Mouse (Mus musculus): ENCODE measurements around the gene Dnajb14. TPM values are rescaled to one million over a fixed set of nuclear protein-coding genes. Genes with fewer than 3 reads are reported as not detected.

Dnajb14 gene
- 5.9 and 6.2 TPM in 2 replicates for total RNA-seq (2014; rRNA removed)
- 2.2 and 2.9 TPM in 2 replicates for polyA plus RNA-seq (2012; rRNA removed)

- Histone ChIP-seq H3K4me3 (ENCODE audit: insufficient read depth, low read depth, low read length) (peak within 1 kb of the TSS; percentile 99), H3K9ac (ENCODE audit: low read depth, low read length) (peak within 1 kb of the TSS; percentile 98), H3K4me1 (ENCODE audit: control insufficient read depth, insufficient read depth, low read length) (peaks cover 2% of the 10 kb centered on the region), H3K27me3 (ENCODE audit: control insufficient read depth, insufficient read depth, low read length) (no peaks in the 10 kb centered on the region), H3K27ac (replicated peaks; ENCODE audit: insufficient read depth, low read depth, low read length) (peak within 1 kb of the TSS; percentile 97), H3K36me3 (ENCODE audit: control insufficient read depth, insufficient read depth, low read length) (0 out of 2 replicates have a peak, but pooled peaks cover 3% of the 10 kb centered on the region), H3K79me2 (ENCODE audit: control insufficient read depth, insufficient read depth, low read length) (no peaks in the 10 kb centered on the region; the same call in 1 of the 2 replicates)
- TF ChIP-seq CTCF (IDR thresholded peaks at IDR 0.05; ENCODE audit: low read depth, low read length): no peak
- 0 out of 2 replicates have a peak, but pooled peaks have one; percentile 41 for TF ChIP-seq POLR2A (IDR thresholded peaks at IDR 0.05; ENCODE audit: extremely low read depth, insufficient read depth, low read length)
- under 1% methylated on average over 90 of the region's 94 CpGs for WGBS
- DNase-seq (ENCODE audit: extremely low read depth, low read depth, low spot score): no peak
These were observed at the start of gene Dnajb14 for GRCm38 (mm10) chr3:137867437-137868093. Gene Dnajb14, plus strand, starts transcription at chr3:137867675.

DNA sequence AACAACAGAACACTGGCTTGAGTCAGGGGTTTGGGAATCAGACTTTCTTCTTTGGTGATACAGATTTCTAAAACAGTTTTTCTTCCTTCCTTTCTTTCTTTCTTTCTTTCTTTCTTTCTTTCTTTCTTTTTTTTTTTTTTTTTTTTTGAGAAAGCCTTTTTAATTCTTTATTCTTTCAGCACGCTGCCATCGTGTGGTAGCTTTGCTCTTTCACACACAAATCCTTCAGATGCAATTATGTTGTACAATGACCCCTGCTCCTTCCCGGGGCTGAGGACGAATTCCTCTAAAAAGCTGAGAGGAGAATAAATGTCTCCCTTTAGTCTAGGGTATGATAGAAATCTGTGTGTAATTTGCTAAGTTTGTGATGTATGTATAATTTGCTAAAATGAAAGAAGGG lies 48.8 kb upstream of the Dnajb14 start:
- H3K27me3 ChIP-seq (ENCODE audit: control insufficient read depth, insufficient read depth, low read length): no peaks in the 10 kb centered on the region
- H3K9ac ChIP-seq (ENCODE audit: low read depth, low read length): no peak overlapping the region
- 46% methylated on average over 4 of the region's 4 CpGs for WGBS
- TF ChIP-seq POLR2A (IDR thresholded peaks at IDR 0.05; ENCODE audit: extremely low read depth, insufficient read depth, low read length) (no peak), CTCF (IDR thresholded peaks at IDR 0.05; ENCODE audit: low read depth, low read length) (no peak)
- H3K27ac ChIP-seq (replicated peaks; ENCODE audit: insufficient read depth, low read depth, low read length): no peak overlapping the region
- DNase-seq (ENCODE audit: extremely low read depth, low read depth, low spot score): no peak
- H3K4me3 ChIP-seq (ENCODE audit: insufficient read depth, low read depth, low read length): no peak overlapping the region
- H3K36me3 ChIP-seq (ENCODE audit: control insufficient read depth, insufficient read depth, low read length): no peaks in the 10 kb centered on the region
- H3K79me2 ChIP-seq (ENCODE audit: control insufficient read depth, insufficient read depth, low read length): no peaks in the 10 kb centered on the region
- no peaks in the 10 kb centered on the region for H3K4me1 ChIP-seq (ENCODE audit: control insufficient read depth, insufficient read depth, low read length)

- Histone ChIP-seq H3K27me3 (ENCODE audit: control insufficient read depth, insufficient read depth, low read length) (no peaks in the 10 kb centered on the region), H3K27ac (replicated peaks; ENCODE audit: insufficient read depth, low read depth, low read length) (no peak overlapping the region), H3K4me1 (ENCODE audit: control insufficient read depth, insufficient read depth, low read length) (no peaks in the 10 kb centered on the region), H3K36me3 (ENCODE audit: control insufficient read depth, insufficient read depth, low read length) (no peaks in the 10 kb centered on the region), H3K9ac (ENCODE audit: low read depth, low read length) (no peak overlapping the region), H3K79me2 (ENCODE audit: control insufficient read depth, insufficient read depth, low read length) (no peaks in the 10 kb centered on the region), H3K4me3 (ENCODE audit: insufficient read depth, low read depth, low read length) (no peak overlapping the region)
- DNase-seq (ENCODE audit: extremely low read depth, low read depth, low spot score): no peak
- TF ChIP-seq POLR2A (IDR thresholded peaks at IDR 0.05; ENCODE audit: extremely low read depth, insufficient read depth, low read length): no peak
- 84% methylated on average over 6 of the region's 6 CpGs for WGBS
These were observed 46.6 kb upstream of the Dnajb14 start for GRCm38 (mm10) chr3:137820688-137821467.

- Histone ChIP-seq H3K4me3 (ENCODE audit: insufficient read depth, low read depth, low read length) (no peak overlapping the region), H3K36me3 (ENCODE audit: control insufficient read depth, insufficient read depth, low read length) (no peaks in the 10 kb centered on the region), H3K27me3 (ENCODE audit: control insufficient read depth, insufficient read depth, low read length) (no peaks in the 10 kb centered on the region), H3K79me2 (ENCODE audit: control insufficient read depth, insufficient read depth, low read length) (no peaks in the 10 kb centered on the region), H3K4me1 (ENCODE audit: control insufficient read depth, insufficient read depth, low read length) (no peaks in the 10 kb centered on the region), H3K9ac (ENCODE audit: low read depth, low read length) (no peak overlapping the region), H3K27ac (replicated peaks; ENCODE audit: insufficient read depth, low read depth, low read length) (no peak overlapping the region)
- DNase-seq (ENCODE audit: extremely low read depth, low read depth, low spot score): no peak
- TF ChIP-seq CTCF (IDR thresholded peaks at IDR 0.05; ENCODE audit: low read depth, low read length): no peak
- TF ChIP-seq POLR2A (IDR thresholded peaks at IDR 0.05; ENCODE audit: extremely low read depth, insufficient read depth, low read length): no peak
- WGBS: 90% methylated on average over 3 of the region's 3 CpGs
These were observed 44.2 kb upstream of the Dnajb14 start for GRCm38 (mm10) chr3:137823317-137823716.

DNA sequence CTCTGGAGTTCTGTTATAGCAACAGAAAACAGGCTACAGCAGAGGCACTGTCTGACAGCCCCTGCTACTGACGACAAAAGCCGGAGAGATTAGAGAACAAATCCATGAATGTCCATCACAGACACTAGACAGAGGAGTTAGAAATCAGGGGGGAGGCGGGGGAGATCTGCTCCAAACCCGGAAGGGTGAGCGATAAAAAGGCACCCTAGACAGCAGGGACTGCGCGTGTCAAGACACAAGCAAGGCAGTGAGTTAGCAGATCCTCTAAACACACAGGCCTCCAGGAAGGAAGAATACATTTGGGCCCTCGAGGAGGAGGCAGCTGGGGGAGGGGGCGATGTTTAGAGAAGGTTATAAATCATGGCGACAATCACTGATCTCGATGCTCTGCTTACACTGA lies 39.8 kb upstream of the Dnajb14 start:
- Histone ChIP-seq H3K79me2 (ENCODE audit: control insufficient read depth, insufficient read depth, low read length) (no peaks in the 10 kb centered on the region), H3K4me3 (ENCODE audit: insufficient read depth, low read depth, low read length) (no peak overlapping the region), H3K27ac (replicated peaks; ENCODE audit: insufficient read depth, low read depth, low read length) (no peak overlapping the region), H3K27me3 (ENCODE audit: control insufficient read depth, insufficient read depth, low read length) (no peaks in the 10 kb centered on the region), H3K4me1 (ENCODE audit: control insufficient read depth, insufficient read depth, low read length) (no peaks in the 10 kb centered on the region), H3K36me3 (ENCODE audit: control insufficient read depth, insufficient read depth, low read length) (no peaks in the 10 kb centered on the region), H3K9ac (ENCODE audit: low read depth, low read length) (no peak overlapping the region)
- no peak for DNase-seq (ENCODE audit: extremely low read depth, low read depth, low spot score)
- TF ChIP-seq POLR2A (IDR thresholded peaks at IDR 0.05; ENCODE audit: extremely low read depth, insufficient read depth, low read length) (no peak), CTCF (IDR thresholded peaks at IDR 0.05; ENCODE audit: low read depth, low read length) (no peak)
- WGBS: 63% methylated on average over 11 of the region's 11 CpGs

DNA sequence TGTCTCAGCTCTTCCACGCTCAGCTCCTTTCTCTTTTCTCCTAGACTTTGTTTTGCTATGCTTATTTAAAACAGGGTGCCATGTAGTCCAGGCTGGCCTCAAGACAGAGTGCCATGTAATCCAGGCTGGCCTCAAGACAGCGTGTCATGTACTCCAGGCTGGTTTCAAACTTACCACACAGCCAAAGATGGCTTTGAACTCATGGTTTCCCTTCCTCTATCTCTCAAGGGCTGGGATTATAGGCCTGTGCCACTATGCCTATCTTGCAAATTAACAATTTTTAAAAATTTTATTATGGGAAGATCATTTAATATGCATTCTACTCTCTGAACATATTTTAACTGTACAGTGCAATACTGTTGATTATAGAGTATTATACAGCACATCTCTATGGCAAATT lies 36.3 kb upstream of the Dnajb14 start:
- no peaks in the 10 kb centered on the region for H3K79me2 ChIP-seq (ENCODE audit: control insufficient read depth, insufficient read depth, low read length)
- no peak overlapping the region for H3K9ac ChIP-seq (ENCODE audit: low read depth, low read length)
- no peak overlapping the region for H3K4me3 ChIP-seq (ENCODE audit: insufficient read depth, low read depth, low read length)
- TF ChIP-seq CTCF (IDR thresholded peaks at IDR 0.05; ENCODE audit: low read depth, low read length) (no peak), POLR2A (IDR thresholded peaks at IDR 0.05; ENCODE audit: extremely low read depth, insufficient read depth, low read length) (no peak)
- no peaks in the 10 kb centered on the region for H3K27me3 ChIP-seq (ENCODE audit: control insufficient read depth, insufficient read depth, low read length)
- no peak for DNase-seq (ENCODE audit: extremely low read depth, low read depth, low spot score)
- H3K4me1 ChIP-seq (ENCODE audit: control insufficient read depth, insufficient read depth, low read length): no peaks in the 10 kb centered on the region
- 95% methylated on average over 2 of the region's 2 CpGs for WGBS
- no peaks in the 10 kb centered on the region for H3K36me3 ChIP-seq (ENCODE audit: control insufficient read depth, insufficient read depth, low read length)
- H3K27ac ChIP-seq (replicated peaks; ENCODE audit: insufficient read depth, low read depth, low read length): no peak overlapping the region

Measured in liver, adult 2 months (tissue).